Mouse (Mus musculus) cortical plate, adult 2 months (tissue): ENCODE data around the gene Gm47841. TPM values are rescaled to one million over a fixed set of nuclear protein-coding genes. Genes with fewer than 3 reads are reported as not detected.

Source experiments
- H3K27ac ChIP-seq: fragments of 200-500 bp; 2 replicates; pipeline ENCODE4 v1.5.1; 2012; ENCODE audit warnings: low read length, control low read depth, inconsistent platforms; ENCODE audit not compliant: insufficient read depth
- H3K4me1 ChIP-seq: fragments of 200-500 bp; 2 replicates; pipeline ENCODE4 v1.6.1; 2011; ENCODE audit warnings: low read length; ENCODE audit not compliant: control insufficient read depth, insufficient read depth
- H3K4me3 ChIP-seq: fragments of 200-500 bp; 2 replicates; pipeline ENCODE4 v1.5.1; 2011; ENCODE audit warnings: mild to moderate bottlenecking, low read length, control low read depth; ENCODE audit not compliant: insufficient read depth
- CTCF ChIP-seq: fragments of 200-500 bp; IDR thresholded peaks from 2 replicates; pipeline ENCODE4 v1.5.1; 2011; ENCODE audit warnings: mild to moderate bottlenecking, control low read depth, low read length; ENCODE audit not compliant: insufficient read depth; ENCODE audit errors: extremely low read depth
- POLR2A ChIP-seq: fragments of 200-500 bp; IDR thresholded peaks from 2 replicates; pipeline ENCODE4 v1.6.1; 2011; ENCODE audit warnings: mild to moderate bottlenecking, low read length, control low read depth; ENCODE audit not compliant: insufficient read depth; ENCODE audit errors: extremely low read depth
- polyA plus RNA-seq: library from polyadenylated mRNA; depleted of rRNA; stranded (reverse); fragments of >200 nt; gene quantifications from 2 replicates; pipeline ENCODE4 v1.2.3, GENCODE M21; 2012

Gm47841 gene
- polyA plus RNA-seq, 1 experiment: not detected

DNA sequence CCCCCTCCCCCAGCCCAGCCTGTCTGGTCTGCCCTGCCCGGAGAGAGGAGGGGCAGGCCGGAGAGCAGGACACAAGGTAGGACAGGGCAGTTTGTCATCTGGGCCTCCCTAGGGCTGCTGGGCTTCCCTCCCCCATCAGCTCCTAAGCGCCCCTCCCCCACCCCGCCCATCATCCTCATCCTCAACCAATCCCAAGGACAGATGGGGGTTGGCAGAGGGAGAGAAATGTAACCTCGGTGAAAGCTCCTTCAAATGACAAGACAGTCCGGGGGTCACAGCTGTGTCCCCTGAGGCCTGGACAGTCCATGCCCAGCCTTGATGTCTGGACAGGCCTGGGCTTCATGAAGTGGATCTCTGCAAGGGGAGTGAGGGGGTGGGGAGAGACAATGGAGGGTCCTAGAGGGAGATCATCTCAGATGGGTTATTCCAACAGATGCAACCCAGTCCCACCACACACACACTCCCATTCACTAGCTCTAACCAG lies 19.2 kb upstream of the Gm47841 start:
- Histone ChIP-seq H3K4me3 (no peak overlapping the region), H3K4me1 (no peaks in the 10 kb centered on the region), H3K27ac (no peak overlapping the region)
- TF ChIP-seq CTCF (no peak), POLR2A (no peak)

DNA sequence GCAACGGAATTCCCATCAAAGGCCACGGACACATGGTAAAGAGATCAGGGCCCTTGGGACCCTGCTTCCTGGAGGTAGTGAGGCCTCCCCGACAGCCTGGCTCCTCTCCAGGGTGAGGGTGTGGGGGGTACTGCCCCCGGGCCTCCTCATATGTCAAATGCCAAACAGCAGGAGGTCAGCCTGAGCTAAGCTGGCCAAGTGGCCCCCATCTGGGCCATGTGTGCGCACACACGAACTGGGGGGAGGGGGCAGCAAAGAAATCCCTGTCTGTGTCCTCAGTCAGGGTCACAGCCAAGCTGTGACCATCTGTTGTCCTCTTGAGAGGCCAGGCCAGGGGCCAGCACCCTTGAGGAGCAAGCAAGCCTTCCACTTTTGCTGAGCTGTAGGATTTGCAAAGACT lies 17.9 kb upstream of the Gm47841 start:
- Histone ChIP-seq H3K27ac (no peak overlapping the region), H3K4me3 (no peak overlapping the region), H3K4me1 (no peaks in the 10 kb centered on the region)
- TF ChIP-seq CTCF (no peak), POLR2A (no peak)

DNA sequence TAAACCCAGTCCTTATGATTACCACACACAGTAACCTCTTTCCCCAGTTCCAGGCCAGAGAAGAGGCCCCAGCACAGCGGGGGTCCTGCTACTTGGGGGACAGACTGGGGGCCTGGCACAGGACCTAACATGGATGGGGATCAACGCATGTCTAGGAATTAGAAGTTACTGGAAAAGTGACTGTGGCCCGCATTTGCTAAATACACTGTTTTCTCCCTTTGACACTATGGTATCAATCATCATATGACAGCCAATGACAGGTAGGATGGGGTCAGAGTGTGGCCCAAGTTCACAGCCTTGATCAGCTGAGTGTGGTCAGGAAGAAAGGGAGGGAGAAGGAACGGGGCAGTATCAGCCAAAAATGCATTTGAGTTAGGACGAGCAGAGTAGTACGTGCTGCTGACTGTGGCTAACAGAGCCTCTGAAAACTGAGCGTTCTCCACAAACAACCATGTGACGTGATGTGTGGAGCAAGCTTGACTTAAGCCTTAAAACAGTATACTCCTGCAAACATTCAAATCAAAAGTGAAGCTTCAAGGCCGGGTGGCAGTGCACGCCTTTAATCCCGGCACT lies 13.2 kb upstream of the Gm47841 start:
- TF ChIP-seq CTCF (no peak), POLR2A (no peak)
- Histone ChIP-seq H3K27ac (no peak overlapping the region), H3K4me1 (no peaks in the 10 kb centered on the region), H3K4me3 (no peak overlapping the region)

DNA sequence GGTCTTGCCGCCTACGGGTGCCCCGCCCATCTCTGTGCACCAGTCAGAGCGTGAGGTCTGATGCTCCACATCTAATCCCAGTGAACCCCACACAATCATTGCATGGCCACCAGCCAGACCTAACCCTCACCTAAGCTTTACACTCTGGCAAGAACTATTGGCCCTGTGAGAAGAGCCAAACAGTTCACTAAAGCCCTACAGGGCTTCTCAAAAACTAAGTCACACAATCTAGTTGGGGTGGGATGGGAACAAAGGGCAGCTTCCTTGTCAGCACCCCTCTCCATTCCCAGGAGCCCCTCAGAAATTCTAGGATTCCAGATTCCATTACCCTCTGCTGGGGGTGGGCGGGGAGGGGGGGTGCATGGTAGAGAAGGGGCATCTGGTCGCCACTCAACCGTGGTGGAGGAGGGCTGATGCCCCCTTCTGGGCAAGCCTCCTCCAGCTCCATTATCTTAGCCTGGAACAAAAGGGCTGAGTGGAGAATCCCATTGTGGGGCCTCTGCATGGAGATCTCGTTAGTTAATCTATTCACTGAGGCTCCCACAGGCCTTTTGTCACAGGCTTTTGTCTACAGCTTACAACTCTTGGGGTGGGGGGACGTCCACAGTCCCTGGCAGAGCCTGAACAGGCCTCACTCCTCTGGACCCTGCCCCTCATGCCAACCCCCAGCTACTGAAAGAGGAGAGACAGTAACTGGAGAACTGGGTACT lies 12.5 kb upstream of the Gm47841 start:
- Histone ChIP-seq H3K4me1 (no peaks in the 10 kb centered on the region), H3K27ac (no peak overlapping the region), H3K4me3 (no peak overlapping the region)
- TF ChIP-seq CTCF (no peak), POLR2A (no peak)

DNA sequence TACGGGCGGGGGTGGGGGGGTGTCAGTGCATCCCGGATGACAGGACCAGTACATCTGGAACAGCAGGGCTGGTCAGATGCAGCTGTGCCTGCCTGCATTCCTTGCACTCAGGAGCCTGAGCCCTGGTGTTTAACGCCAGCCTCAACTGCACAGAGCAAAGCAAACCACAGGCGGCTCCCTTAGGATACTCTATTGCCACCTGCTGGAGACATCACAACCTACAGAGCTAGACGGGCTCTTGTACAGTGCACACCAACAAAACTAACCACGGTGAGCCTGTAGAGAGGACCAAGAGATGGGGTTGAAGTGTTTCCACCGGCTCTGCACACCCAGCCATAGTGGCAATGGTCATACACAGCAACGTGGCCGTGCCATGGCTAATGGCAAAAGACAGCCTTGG lies 9.0 kb upstream of the Gm47841 start:
- H3K4me1 ChIP-seq: no peaks in the 10 kb centered on the region
- no peak overlapping the region for H3K27ac ChIP-seq
- peak; percentile 65 for TF ChIP-seq CTCF
- no peak for TF ChIP-seq POLR2A
- H3K4me3 ChIP-seq: no peak overlapping the region

DNA sequence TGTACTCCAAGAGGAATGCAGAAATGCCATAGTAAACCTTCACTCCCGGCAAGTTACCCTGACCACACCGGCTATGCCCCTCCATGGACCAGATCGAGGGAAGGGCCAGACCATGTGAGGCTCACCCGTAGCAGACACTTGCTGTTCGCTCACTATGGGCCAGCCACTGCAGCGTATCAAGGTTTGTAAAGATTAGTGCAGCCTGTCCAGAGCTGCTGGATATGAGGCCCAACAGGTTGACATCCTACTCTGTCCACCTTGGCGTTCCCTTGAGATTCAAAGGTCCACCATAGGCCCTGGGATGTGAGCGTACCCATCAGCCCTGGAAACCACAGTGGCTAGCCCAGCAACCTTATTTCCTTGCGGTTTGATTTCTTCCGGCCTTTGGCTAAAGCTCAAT lies 7.3 kb upstream of the Gm47841 start:
- Histone ChIP-seq H3K4me1 (no peaks in the 10 kb centered on the region), H3K4me3 (no peak overlapping the region)
- TF ChIP-seq CTCF (no peak), POLR2A (no peak)

DNA sequence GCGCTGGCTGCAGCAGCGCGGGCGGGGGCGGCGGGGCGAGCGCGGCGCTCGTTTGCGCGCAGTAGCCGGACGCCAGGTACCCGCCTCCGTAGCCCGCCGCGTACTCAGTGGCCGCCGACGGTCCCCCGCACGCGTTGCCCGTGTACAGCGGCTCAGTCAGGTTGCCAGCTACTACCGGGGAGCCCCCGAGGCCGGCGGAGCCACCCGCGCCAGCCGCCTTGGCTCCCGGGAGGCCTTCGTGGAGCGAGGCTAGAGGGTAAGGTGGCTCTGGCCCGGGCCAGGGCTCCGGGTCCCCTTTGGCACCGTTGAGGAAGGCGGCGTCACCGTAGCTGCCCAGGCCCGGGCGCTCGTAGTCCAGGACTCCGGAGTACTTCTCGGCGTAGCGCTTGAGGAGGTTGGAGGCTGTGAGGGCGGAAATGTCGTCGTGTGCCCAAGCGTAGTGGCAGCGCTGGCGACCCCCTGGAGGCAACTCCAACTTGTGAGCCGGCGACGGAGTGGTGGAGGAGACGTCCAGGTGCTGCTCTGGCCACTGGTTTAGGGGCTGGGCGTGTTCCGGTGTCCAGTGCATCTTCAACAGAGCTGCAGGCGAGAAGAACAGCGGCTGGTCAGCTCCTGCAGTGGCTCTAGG lies 6.7 kb upstream of the Gm47841 start:
- Histone ChIP-seq H3K27ac (no peak overlapping the region), H3K4me3 (no peak overlapping the region), H3K4me1 (no peaks in the 10 kb centered on the region)
- TF ChIP-seq CTCF (no peak), POLR2A (no peak)

More for the DNA sequence above, 7.3 kb upstream of the Gm47841 start:
- H3K27ac ChIP-seq: no peak overlapping the region

DNA sequence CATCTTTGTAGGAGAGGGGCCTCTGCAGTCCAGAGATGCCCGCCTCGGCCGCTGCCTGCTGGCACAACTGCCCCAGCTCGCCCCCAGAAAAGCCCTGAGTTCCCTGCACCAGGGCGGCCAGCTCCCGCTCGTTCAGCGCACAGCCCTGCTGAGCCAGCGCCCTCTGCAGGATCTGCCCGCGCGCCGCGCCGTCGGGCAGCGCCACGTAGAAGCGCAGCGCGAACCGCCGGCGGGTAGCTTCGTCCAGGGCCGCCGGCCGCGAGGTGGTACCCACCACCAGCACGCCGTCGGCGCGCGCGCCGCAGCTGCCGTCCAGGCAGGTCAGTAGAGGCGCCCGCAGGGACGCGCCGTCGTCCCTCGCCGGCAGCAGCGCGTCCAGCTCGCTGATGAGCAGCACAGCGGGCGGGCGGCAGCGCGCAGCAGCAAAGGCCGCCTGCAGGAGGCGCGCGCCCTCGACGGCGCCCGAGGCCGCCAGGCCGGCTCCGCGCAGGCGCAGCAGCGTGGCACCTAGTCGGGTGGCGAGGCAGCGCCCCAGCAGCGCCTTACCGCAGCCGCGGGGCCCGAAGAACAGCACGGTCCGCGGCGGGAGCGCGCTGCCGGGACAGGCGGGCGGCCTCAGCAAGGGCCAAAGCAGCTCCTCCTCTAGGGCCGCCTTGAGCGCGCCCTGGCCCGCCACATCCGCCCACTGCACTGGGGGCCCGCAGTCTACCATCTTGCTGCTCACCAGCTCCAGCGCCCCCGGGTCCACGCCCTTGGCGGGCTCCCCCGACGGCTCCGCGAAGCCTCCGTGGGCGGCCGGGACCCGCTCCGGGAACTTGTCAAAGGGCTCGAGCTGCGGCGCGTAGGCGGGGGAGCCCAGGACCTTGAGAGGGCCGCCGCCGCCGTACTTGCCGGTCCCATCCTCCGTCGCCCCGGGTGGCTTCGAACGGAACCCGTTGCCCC lies 5.6 kb upstream of the Gm47841 start:
- TF ChIP-seq CTCF (no peak), POLR2A (no peak)
- Histone ChIP-seq H3K4me3 (no peak overlapping the region), H3K4me1 (no peaks in the 10 kb centered on the region), H3K27ac (no peak overlapping the region)

DNA sequence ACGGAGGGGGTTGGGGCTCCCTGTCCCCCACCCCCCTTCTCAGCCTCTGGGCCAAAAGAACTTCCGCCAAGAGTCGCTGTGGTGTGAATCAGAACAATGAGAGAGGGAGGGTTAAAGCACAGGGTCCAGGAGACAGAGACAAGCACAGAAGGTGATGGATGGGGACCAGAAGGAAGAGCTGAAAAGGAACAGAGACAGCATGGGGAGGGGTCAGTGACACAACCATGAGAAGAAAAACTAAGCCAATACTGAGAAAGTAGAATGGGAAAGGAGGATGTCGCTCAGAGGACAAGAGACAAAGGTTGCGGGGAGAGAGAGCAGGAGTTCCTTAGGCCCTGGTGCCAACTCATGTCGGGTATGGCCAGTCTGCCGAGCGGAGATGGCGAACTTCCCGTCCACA lies 4.7 kb upstream of the Gm47841 start:
- H3K27ac ChIP-seq: no peak overlapping the region
- H3K4me3 ChIP-seq: no peak overlapping the region
- no peaks in the 10 kb centered on the region for H3K4me1 ChIP-seq
- TF ChIP-seq POLR2A (no peak), CTCF (no peak)
